Mouse (Mus musculus): ENCODE measurements around the gene Adam19. TPM values are rescaled to one million over a fixed set of nuclear protein-coding genes. Genes with fewer than 3 reads are reported as not detected.

Adam19 gene
- polyA plus RNA-seq, 1 experiment from 2014 or later = 12.2 TPM

DNA sequence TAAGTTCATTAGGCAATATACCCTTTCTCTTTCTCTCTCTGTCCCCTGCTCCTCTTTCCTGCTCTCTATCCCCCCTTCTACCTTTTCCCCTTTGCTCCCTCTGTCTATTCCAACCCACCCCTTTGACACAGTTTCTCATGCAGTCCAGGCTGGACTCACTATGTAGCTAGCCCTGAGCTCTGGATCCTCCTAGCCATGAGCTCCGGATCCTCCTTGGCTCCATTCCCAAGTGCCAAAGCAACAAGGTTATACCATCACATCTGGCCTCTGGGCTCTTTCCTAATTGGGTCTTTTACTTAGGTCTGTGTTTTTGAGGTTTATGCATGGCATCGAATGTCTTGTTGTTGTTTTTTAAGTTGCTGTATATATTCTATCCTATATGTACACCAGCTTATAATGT, 25.3 kb downstream of the Adam19 start:
- no peak for ATAC-seq (replicated peaks)
- Histone ChIP-seq H3K4me2 (no peak overlapping the region), H3K27ac (no peak overlapping the region), H3K4me1 (no peaks in the 10 kb centered on the region), H3K36me3 (replicated peaks) (0 out of 2 replicates have a peak, but pooled peaks cover 4% of the 10 kb centered on the region), H3K4me3 (no peak overlapping the region), H3K9me3 (no peaks in the 10 kb centered on the region), H3K27me3 (replicated peaks) (no peaks in the 10 kb centered on the region), H3K9ac (no peak overlapping the region)
- WGBS = 96% methylated on average over 2 of the region's 2 CpGs

GRCm38 (mm10) chr11:46083405-46083804, 27.6 kb downstream of the Adam19 start:
- H3K4me2 ChIP-seq = no peak overlapping the region

GRCm38 (mm10) chr11:46083835-46084444, 28.1 kb downstream of the Adam19 start:
- WGBS = 91% methylated on average over 11 of the region's 11 CpGs
- Histone ChIP-seq H3K9ac (no peak overlapping the region), H3K9me3 (no peaks in the 10 kb centered on the region), H3K27me3 (replicated peaks) (no peaks in the 10 kb centered on the region), H3K4me1 (no peaks in the 10 kb centered on the region), H3K27ac (no peak overlapping the region), H3K4me3 (no peak overlapping the region), H3K36me3 (replicated peaks) (no peaks in the 10 kb centered on the region), H3K4me2 (no peak overlapping the region)
- ATAC-seq (replicated peaks) = no peak

More at GRCm38 (mm10) chr11:46083405-46083804, 27.6 kb downstream of the Adam19 start:
- no peak for ATAC-seq (replicated peaks)
- no peak overlapping the region for H3K27ac ChIP-seq
- H3K36me3 ChIP-seq (replicated peaks) = no peaks in the 10 kb centered on the region
- WGBS = 79% methylated on average over 3 of the region's 3 CpGs
- no peaks in the 10 kb centered on the region for H3K27me3 ChIP-seq (replicated peaks)
- H3K4me1 ChIP-seq = no peaks in the 10 kb centered on the region
- H3K9ac ChIP-seq = no peak overlapping the region
- no peaks in the 10 kb centered on the region for H3K9me3 ChIP-seq
- no peak overlapping the region for H3K4me3 ChIP-seq

DNA sequence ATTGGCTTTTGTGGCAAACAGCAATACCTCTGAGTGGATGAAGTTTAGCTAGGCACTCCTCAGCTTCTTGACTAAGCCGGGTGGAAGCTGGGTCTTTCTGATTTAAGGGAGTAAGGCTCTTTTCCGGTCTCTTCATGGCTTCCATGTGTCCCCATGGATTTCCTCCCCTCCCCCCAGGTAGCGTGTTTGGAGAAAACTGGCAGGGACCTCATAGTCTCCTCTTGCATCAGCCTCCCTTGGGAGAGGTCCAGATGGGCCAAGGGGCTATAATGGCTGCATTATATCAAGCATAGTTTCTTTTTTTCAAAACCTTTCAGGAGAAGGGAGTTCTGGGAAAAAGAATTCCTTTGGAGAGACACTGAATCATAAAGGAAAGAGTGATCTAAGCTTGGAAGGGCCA, 28.8 kb downstream of the Adam19 start:
- no peak overlapping the region for H3K4me3 ChIP-seq
- H3K27ac ChIP-seq = no peak overlapping the region
- 86% methylated on average over 3 of the region's 3 CpGs for WGBS
- no peak overlapping the region for H3K4me2 ChIP-seq
- H3K4me1 ChIP-seq = no peaks in the 10 kb centered on the region
- no peak overlapping the region for H3K9ac ChIP-seq
- H3K36me3 ChIP-seq (replicated peaks) = no peaks in the 10 kb centered on the region
- H3K9me3 ChIP-seq = no peaks in the 10 kb centered on the region
- no peak for ATAC-seq (replicated peaks)
- H3K27me3 ChIP-seq (replicated peaks) = no peaks in the 10 kb centered on the region

DNA sequence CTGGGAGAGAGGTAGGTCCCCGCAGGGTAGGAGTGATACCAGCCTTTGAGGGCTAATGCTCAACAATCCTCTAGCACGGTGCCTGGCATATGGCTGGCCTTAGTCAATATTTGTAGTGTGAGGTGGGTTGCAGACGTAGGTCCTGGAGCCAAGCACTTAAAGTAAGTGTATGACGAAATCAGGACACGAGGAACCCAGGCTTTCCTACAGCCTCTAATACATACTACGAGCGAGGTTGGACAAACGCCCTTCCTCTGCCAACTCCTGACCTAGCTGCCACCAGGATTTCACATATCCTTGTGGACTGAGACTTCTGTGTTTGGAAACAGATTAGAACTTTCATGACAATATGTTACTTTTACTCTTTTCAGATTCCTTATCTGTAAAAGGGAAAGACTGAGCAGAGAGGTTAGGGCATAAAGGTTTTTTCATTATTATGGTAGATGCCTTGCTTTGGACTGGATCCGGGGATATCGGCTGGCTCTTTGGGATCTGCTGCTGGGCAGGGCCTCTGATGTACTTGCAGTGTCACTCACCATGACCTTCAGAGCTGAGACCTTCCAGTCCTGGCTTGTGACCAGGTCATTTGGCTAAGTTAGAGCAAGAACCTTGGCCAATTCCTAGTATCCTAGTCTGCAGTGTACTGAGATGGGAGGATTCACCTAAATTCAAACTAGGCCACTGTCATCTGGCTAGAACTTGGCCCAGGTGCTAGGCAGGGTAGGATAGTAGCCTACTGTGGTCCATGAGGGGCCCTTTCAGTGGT, 29.8 kb downstream of the Adam19 start:
- no peak overlapping the region for H3K9ac ChIP-seq
- no peak overlapping the region for H3K27ac ChIP-seq
- no peaks in the 10 kb centered on the region for H3K27me3 ChIP-seq (replicated peaks)
- ATAC-seq (replicated peaks) = no peak
- H3K36me3 ChIP-seq (replicated peaks) = no peaks in the 10 kb centered on the region
- no peak overlapping the region for H3K4me2 ChIP-seq
- 93% methylated on average over 10 of the region's 10 CpGs for WGBS
- H3K4me3 ChIP-seq = no peak overlapping the region
- no peaks in the 10 kb centered on the region for H3K9me3 ChIP-seq
- no peaks in the 10 kb centered on the region for H3K4me1 ChIP-seq

DNA sequence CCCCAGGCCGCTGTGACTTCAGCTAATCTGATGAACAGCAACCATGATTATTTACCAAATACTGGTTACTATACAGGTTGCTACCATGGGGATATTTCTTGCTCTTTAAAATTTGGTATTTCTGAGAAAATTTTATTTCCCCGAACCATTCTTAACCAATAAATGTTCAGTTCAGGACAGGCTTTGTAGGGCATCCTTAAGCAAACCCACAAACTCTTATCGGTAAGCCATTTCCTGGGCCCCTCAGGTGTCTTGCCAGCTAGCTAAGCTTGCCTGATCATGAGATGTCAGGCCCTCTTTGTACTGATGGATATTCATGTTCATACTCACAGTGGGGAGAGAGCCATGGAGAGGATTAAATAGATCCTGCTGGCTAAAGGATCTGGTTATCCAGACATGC, 30.7 kb downstream of the Adam19 start:
- Histone ChIP-seq H3K9me3 (no peaks in the 10 kb centered on the region), H3K4me3 (no peak overlapping the region), H3K9ac (no peak overlapping the region), H3K4me2 (no peak overlapping the region), H3K27me3 (replicated peaks) (no peaks in the 10 kb centered on the region), H3K4me1 (0 out of 2 replicates have a peak, but pooled peaks cover 3% of the 10 kb centered on the region), H3K27ac (no peak overlapping the region), H3K36me3 (replicated peaks) (no peaks in the 10 kb centered on the region)
- WGBS = 88% methylated on average over 3 of the region's 3 CpGs
- ATAC-seq (replicated peaks) = no peak

DNA sequence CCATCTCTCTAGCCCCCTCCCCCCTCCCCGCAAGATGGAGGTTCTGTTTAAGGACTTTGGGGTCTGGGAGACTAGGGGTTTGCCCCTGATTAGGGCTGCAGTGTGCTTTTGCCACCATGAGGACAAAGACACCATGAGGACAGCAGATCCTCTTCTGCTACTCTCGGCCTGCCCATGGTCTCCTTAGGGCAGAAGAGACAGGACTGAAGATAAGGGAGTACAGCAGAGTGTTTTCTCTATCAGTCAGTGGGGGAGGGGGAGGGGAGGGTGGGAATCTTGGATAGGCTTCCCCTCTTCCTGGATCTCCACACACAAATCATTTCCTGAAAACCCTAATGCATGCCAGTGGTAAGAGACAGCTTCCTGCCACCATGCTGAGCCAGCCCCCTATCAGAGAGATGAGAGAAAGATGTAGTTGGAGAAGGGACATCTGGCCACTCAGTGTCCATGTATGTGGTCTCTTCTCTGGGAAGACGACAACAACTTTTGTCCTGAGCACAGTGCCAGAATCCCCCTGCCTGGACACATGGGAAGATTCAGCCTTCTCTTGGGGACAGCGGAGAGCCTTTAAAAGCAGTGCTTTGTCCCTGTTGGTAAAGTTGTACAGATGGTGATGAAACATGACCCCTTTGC, 33.4 kb downstream of the Adam19 start:
- no peaks in the 10 kb centered on the region for H3K9me3 ChIP-seq
- no peak overlapping the region for H3K9ac ChIP-seq
- no peak overlapping the region for H3K4me3 ChIP-seq
- WGBS = 84% methylated on average over 4 of the region's 4 CpGs
- no peak overlapping the region for H3K4me2 ChIP-seq
- no peak for ATAC-seq (replicated peaks)
- no peaks in the 10 kb centered on the region for H3K36me3 ChIP-seq (replicated peaks)
- H3K27ac ChIP-seq = no peak overlapping the region
- H3K4me1 ChIP-seq = 0 out of 2 replicates have a peak, but pooled peaks cover 3% of the 10 kb centered on the region
- H3K27me3 ChIP-seq (replicated peaks) = no peaks in the 10 kb centered on the region

DNA sequence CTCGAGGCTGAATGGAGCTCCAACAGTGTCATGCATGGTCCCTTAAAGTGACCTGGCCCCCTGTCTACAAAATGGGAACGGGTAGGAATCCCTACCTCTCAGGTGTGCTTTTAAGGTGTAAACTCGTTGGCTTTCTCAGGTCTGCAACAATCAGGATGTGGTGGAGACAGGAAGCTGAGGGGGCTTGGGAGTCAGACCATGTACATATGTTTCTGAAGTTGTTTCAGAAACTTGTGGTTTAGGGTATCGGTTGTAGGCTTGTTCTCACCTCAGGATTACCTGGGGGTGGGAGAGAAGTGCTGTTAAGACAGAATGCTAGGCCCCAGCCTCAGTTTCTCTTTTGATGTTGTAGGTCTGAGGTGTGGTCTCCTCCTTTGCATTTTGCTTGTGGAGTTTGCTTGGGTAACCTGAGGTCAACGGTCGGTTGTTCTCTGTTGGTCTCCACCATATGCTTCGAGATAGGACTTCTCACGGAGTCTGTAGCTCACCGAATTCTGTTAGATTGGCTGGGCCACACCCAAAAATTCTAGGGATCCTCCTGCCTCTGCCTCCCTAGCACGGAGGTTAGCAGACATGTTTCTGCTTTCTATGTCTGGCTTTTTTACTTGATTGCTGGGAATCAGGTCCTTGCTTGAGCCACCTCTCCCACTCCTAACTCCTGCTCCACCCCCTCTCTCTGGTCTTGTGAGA, 34.4 kb downstream of the Adam19 start:
- Histone ChIP-seq H3K27ac (no peak overlapping the region), H3K36me3 (replicated peaks) (no peaks in the 10 kb centered on the region), H3K4me3 (no peak overlapping the region), H3K9ac (no peak overlapping the region), H3K9me3 (no peaks in the 10 kb centered on the region), H3K4me1 (0 out of 2 replicates have a peak, but pooled peaks cover 3% of the 10 kb centered on the region), H3K4me2 (no peak overlapping the region), H3K27me3 (replicated peaks) (no peaks in the 10 kb centered on the region)
- no peak for ATAC-seq (replicated peaks)
- 90% methylated on average over 10 of the region's 10 CpGs for WGBS

DNA sequence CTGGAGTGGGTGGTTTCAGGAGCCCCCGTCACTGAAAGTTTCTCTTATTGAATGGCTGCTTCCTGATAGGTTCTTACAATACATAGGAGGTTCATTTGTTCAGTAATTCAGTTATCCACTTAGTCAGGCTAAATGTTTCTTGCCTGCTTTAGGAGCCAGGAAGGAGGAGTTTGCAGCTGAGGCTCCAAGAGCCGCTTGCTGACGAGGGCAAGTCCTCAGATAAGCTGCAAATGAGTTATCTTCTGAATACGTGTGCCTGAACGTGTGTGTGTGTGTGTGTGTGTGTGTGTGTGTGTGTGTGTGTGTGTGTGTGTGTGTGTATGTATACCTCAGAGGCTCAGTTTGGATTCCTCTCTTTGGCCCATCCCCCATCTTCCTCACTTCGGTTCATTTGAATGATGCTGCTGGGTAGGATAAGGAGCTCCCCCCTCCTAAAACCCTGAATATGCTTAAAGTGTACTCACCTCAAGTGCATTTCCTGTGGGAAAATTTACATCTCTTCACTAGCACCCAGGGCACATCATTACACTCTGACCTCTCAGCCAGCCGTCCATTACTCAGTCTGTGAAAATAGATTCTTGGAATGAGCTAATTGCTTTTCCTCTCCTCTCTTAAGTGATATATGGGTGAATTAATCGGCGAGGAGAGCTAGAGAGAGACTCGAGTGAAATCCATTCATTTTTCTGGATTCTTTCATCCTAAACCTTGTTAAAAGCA, 35.3 kb downstream of the Adam19 start:
- H3K4me1 ChIP-seq = 0 out of 2 replicates have a peak, but pooled peaks cover 3% of the 10 kb centered on the region
- WGBS = 60% methylated on average over 10 of the region's 10 CpGs
- H3K9ac ChIP-seq = no peak overlapping the region
- H3K27me3 ChIP-seq (replicated peaks) = no peaks in the 10 kb centered on the region
- H3K4me3 ChIP-seq = no peak overlapping the region
- H3K36me3 ChIP-seq (replicated peaks) = no peaks in the 10 kb centered on the region
- no peaks in the 10 kb centered on the region for H3K9me3 ChIP-seq
- H3K27ac ChIP-seq = no peak overlapping the region
- ATAC-seq (replicated peaks) = no peak
- H3K4me2 ChIP-seq = no peak overlapping the region

- no peak overlapping the region for H3K4me3 ChIP-seq
- H3K27me3 ChIP-seq (replicated peaks) = no peaks in the 10 kb centered on the region
- H3K9me3 ChIP-seq = no peaks in the 10 kb centered on the region
- 0 out of 2 replicates have a peak, but pooled peaks cover 3% of the 10 kb centered on the region for H3K4me1 ChIP-seq
- no peaks in the 10 kb centered on the region for H3K36me3 ChIP-seq (replicated peaks)
- ATAC-seq (replicated peaks) = no peak
- H3K4me2 ChIP-seq = no peak overlapping the region
- 70% methylated on average over 4 of the region's 4 CpGs for WGBS
- H3K9ac ChIP-seq = no peak overlapping the region
- no peak overlapping the region for H3K27ac ChIP-seq
Observed at GRCm38 (mm10) chr11:46092121-46092520, 36.3 kb downstream of the Adam19 start.

DNA sequence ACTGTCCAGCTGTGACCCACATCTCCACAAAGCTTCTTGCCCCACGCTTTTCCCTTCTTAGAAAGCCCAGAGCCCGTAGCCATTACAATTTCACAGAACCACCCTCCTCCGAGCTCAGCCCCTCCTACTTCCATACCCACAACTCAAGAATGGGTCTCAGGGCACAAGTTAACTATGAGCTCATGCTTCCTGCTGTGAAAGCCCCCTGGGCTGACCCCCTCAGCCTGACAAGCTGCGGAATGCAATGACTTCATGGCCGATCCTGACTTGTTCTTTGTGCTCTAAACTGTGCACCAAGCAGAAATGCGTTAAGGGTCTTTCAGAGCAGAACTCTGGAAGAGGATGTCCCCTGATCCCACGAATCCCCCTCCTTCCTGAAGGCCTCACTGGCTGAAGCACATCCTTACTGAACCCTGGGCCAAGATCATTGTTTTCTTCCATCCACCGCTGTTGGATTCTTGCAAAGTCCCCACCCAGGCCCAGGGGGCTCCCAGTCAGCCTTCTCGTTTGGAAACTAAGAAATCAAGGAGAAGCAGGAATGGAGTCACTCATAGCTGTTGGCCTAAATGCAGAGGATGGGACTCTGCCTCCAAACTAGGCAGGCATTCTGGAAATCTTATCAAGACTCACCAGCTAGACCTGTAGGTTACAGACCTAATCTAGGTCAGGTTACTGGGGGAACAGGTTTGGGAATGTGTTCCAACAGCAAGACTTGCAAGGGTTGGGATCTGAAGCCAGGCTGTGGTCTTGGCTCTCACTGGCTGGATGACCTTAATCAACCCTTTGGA, 39.9 kb downstream of the Adam19 start:
- H3K9me3 ChIP-seq = no peaks in the 10 kb centered on the region
- WGBS = 71% methylated on average over 9 of the region's 9 CpGs
- no peak overlapping the region for H3K27ac ChIP-seq
- no peak overlapping the region for H3K4me3 ChIP-seq
- H3K36me3 ChIP-seq (replicated peaks) = peaks cover 10% of the 10 kb centered on the region; the same call in 1 of the 2 replicates
- H3K27me3 ChIP-seq (replicated peaks) = no peaks in the 10 kb centered on the region
- 0 out of 2 replicates have a peak, but pooled peaks cover 3% of the 10 kb centered on the region for H3K4me1 ChIP-seq
- no peak for ATAC-seq (replicated peaks)
- H3K4me2 ChIP-seq = no peak overlapping the region
- H3K9ac ChIP-seq = no peak overlapping the region
